Mouse (Mus musculus) erythroblast, embryonic 14.5 days (primary cell): ENCODE measurements around the gene Scn4b.

Experiments
- GATA1 ChIP-seq: IDR thresholded peaks from 2 replicates; pipeline ENCODE4 v1.6.1; 2012; ENCODE audit warnings: low read length, inconsistent platforms, mixed read lengths
- TAL1 ChIP-seq: IDR thresholded peaks from 3 replicates; pipeline ENCODE4 v1.6.1; 2012; ENCODE audit warnings: low read length, inconsistent platforms, mixed read lengths

- TF ChIP-seq TAL1 (no peak), GATA1 (no peak)
Observed at GRCm38 (mm10) chr9:45185250-45185649, 47.1 kb downstream of the Scn4b start.
